Mouse (Mus musculus) c-Kit-positive CD71-positive TER-119-positive erythroid progenitor cells, embryonic 14.5 days (primary cell): ENCODE data around the gene Nprl3.
A peak's percentile ranks its signal among the peaks of the same experiment; 100 is the strongest.

Experiments used
- DNase-seq: peaks from one replicate; pipeline ENCODE4 v3.0.0-alpha.2; 2013; ENCODE audit warnings: low spot score

Gene Nprl3

DNA sequence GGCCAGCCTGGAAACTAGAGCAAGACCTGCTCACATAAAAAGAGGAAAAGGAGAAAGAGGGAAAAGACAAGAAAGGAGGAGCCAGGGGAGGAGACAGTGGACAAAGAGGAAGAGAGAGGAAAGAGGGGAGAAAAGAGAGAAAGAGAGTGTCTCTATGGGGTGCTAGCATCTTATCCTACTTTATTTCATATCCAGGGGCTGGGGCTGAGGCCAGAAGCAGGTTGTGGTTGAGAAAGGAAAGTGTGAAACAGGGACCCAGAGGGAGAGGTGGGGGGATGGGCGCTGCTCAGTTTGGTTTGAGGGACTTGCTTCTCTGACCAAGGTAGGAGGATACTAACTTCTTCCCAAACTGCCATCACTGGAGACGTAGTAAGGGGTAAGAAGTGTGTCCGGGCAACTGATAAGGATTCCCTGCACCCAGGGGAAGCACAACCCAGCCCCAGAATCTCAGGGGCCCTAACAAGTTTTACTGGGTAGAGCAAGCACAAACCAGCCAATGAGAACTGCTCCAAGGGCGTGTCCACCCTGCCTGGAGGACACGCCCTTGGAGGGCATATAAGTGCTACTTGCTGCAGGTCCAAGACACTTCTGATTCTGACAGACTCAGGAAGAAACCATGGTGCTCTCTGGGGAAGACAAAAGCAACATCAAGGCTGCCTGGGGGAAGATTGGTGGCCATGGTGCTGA lies 15.7 kb upstream of the Nprl3 start, which contains the start of gene Hba-a1:
Hba-a1 (plus strand) TSS at position 421 of the 687 bp plus-strand sequence.
- DNase-seq = peak; percentile 71

DNA sequence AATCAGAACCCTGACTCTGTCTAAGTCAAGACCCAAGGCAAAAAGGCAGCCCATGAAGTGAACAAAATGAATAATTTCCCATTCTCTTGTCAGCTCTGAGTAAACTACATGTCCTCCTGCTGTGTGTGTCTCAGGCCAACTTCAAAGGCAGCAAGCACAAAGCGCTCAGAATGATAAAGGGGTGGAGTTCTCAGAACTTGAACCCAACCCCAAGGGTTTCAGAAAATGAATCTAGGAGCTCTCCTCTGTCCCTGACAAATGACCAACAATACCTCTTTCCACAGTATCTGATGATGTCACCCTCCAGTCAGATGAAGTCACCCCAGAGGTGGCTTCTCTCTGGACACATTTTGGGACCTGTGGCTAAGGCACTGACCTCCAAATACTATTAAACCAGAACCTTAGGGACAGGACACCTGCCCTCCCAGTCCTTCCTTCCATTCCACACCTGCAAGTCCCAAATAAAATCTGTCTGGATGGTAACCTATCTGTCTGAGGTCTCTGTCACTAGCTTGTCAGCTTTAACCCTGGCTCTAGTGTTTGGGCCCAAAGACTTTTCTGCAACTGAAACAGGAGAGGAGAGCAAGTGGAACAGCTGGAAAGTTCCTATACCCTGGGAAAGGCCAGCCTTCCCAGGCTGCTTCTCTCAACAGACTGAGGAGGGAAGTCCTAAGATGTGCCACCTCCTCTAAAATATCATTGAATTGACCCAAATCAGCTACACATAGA lies 14.1 kb upstream of the Nprl3 start:
- DNase-seq = no peak

DNA sequence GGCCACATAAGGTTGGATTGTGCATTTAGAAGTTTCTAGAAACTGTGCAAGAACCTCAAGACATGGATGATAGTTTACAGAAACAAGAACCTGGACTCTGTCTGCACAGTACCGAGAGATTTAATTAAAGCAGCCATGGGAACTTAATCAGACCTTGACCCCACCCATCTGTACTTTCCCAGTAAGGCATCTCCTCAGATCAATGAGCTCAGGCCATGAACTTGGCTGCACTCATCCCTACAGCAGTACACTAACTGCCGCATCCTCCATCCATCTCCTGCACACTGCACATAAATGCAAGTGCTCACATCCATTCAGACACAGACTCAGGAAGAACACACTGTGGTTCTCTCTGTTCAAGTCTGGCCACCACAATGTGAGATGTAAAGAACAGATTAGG lies 13.1 kb upstream of the Nprl3 start:
- no peak for DNase-seq

DNA sequence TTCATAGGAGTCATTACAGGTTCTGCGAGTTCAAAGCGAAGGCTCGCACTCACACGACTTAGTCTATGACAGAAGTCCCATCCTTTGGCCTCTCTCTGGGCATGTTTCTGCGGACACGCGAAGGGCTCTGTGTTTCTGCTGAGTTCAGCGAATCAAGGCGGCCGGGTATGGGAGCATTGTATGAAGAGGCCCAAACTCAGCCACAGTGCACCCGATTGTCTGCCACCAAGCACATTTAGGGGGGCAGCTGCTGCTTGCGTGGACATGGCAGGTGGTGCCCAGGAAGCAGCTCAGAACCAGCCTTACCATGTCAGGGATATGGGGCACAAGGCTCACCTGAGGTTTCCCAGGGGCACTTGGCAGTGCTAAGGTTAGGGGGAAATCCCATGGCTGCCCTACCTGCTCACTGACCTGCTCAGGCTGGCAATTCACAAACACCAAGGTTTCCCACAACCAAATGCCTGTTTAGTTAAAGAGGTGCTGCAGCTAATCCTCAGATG lies 11.0 kb upstream of the Nprl3 start:
- no peak for DNase-seq

DNA sequence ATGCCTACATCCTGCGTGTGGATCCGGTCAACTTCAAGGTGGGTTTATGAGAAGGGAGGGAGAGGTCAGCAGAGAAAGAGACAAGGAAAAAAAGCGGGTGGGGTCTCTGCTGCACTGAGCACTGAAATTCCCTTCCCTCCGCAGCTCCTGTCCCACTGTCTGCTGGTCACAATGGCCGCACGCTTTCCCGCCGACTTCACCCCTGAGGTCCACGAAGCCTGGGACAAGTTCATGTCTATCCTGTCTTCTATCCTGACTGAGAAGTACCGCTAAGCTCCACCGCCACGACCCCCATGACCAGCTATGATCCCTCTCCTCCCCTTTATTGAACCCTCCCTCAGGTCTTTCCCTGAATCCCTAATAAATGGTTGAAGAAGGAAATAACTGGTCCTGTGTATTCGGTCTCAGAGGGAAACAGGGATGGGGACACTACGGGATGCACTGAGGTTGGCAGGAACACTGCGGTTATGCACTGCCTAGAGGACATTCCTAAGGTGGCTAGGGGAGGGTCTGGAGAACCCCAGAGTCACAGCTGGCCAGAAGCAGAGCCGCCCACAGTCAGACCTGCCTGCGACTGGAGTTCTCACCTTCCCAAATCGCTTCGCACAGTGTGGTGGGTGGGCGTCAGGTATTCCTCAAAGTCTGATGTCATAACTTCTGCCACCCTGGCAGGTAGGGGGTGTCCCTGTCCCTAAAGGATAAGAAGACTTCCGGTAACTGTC lies 10.4 kb upstream of the Nprl3 start:
- DNase-seq = no peak

DNA sequence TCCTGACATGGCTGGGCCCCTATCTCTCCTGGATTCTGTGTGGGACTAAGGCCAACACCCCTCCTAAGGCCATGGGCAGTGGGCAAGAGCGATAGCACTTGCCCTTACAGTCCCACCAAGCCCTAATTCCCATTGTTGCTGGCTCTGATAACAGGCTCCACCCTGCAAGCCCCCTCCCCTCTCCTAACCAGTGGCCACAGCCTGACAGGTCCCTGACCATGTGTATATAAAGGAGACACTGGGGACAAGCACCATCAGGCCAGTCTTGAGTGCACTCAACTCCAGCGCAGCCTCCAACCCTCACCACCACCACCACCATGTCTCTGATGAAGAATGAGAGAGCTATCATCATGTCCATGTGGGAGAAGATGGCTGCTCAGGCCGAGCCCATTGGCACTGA lies 8.8 kb upstream of the Nprl3 start, which contains the start of gene Hba-x:
Hba-x (plus strand) TSS at position 54 of the 400 bp plus-strand sequence.
- no peak for DNase-seq

DNA sequence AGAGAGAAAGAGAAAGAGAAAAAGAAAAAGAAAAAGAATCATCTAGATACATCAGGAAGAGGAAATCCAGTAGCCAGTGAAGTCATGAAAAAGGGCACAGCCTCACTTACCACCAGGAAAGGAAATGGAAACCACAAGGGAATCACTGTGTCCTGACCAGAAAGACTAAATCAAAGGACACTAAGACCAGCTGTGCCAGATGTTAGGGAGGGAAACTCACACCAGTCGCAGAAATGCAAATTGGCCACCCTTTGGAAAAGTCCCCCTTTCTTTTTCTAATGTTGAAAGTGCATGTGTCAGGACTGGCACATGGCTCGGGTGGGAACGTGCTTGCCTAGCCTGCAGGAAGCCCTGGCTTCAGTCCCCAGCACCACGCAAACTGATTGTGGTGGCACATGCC lies 3.7 kb upstream of the Nprl3 start:
- no peak for DNase-seq

DNA sequence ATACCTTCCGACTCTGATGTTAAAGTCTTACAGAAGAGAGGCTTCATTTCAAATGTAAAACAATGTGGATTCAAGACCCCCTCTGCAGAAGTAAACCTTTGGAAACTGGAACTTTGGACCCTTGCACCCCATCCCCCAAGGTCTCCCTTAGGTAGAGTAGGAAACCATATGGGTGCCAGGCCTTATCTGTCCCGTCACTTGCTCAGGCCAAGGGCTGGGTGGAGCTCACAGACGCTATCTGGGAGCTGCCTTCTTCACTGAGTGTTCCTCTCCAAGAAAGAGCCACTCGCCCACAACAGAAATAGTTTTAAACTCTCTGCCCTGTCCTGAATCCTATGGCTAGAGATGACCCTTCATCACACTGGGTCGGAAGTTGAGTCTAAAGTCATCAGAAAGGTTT lies 1.4 kb upstream of the Nprl3 start:
- peak; percentile 86 for DNase-seq

DNA sequence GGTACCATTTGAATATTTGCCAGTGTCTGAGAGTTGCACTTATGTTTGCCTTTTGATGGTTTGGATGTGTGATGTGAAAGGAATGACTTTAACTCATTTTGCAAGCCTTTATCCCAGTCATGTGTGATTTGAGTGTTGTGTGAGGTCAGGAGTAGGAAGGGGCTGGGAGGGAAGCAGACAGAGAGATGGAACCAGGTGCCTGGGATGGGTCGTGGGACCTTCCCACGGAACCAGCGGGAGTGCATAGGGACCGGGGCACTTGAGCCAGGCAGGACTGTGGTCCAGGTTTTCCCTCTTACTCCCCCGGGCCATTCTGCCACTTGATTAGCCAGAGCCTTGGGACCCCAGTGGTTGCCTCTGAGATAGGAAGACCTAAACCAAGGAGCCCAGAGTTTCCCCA lies 457 bp upstream of the Nprl3 start:
- no peak for DNase-seq

DNA sequence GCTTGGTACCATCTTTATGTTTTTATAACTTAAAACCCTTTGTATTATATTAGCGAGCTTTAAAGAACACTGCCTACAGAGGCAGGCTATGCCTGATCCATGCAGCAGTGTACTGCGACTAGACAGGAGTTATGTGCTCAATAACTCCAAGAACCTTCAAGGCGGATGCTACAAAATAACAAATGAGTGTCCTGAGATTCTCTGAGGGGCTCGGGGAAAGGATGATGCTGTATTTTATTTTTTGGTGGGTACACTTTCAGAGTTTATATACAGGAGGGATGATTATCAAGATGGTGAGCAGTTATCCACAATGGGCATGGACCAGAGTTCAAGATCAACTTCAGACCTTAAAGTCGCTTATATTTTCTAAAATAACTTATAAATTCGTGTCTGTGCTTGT lies 731 bp downstream of the Nprl3 start:
- DNase-seq = no peak

DNA sequence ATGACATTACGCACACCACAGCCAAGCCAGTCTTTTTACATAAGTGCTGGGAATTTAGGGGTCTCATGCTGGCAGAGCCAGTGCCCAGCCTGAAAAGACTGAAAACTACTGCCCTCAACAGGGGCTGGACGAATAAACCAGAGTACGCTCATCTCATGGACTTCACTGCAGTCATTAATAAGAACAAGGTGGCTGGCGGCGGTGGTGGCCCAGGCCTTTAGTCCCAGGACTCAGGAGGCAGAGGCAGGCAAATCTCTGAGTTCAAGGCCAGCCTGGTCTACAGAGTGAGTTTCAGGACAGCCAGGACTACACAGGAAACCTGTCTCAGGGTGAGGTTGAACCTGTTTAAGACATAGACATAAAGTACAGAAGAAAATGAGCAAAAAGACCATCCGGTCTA lies 1.3 kb downstream of the Nprl3 start:
- no peak for DNase-seq

DNA sequence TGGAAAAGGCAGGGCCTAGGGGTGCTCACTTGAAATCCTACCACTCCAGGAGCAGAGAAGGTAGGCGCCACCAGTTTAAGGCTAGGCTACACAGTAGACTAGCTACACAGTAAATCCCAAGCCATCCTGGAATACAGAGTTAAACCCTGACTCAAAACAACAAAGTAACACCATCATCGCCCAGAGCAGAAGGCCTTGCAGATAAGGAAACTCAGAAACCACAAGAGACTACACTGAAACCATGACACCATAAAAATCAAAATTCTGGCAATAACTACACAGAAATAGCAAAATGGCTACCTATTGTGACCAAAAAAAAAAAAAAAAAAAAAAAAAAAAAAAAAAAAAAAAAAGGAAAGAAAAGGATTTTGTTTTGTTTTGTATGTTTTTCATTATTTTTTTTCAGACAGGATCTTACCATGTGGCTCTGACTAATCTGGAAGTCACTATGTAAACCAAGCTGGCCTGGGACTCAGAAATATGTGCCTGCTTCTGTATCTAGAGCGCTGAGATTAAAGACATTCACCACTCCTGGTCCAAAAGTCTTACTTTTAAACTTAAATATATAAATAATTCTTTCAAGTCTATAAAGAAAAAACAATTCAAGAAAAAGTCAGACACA lies 2.3 kb downstream of the Nprl3 start:
- DNase-seq = peak; percentile 80

DNA sequence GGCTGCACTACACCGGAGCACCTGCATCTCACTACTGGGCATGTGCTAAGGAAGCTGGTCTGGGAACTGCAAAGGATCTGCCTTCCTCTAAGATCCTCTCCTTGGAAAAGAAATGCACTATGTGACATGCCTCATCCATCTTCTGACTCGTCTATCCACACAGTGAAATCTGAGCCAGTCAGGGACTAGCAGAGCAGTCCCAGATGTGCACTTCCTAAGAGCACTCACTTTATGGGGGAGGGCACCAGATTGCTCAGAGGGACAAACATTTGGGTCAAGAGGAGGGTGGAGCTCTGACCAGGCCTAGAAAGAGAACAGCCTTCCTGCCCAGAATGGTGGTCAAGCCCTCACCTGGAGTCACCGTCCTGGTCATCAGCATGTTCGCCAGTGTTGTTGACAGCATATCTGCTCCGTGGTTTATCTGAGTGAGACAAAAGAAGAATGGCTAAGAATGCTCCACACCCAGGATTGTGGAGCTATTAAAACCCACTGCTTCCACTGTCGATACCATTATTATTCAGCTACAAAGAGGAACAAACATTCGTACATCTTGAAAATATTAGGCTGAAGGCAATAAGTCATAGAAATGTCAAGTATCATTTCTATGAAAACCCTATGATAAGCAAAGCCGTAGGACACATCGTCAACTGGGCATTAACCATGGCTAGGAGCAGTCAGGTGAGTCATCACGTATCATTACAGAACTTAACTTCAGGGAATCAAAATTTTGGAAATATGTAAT lies 4.7 kb downstream of the Nprl3 start:
- no peak for DNase-seq

DNA sequence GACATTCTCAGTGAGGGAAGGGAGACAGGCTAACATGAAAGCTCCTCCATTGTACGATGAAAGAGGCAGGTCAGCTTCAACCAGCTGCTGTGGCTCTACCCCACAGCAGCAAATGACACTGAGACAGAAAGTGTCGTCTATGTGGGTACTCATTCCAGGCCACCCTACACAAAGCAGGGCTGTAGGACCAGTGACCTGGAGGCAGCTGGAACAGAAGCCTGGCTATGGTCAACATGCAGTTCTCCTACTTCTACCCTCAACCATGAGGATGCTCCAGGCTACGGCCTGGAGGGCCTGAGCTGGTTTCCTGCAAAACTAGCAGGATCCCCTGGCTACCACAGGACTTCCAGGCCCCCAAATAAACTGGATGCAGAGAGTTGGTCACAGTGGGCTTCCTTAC lies 10.9 kb downstream of the Nprl3 start:
- DNase-seq = no peak

DNA sequence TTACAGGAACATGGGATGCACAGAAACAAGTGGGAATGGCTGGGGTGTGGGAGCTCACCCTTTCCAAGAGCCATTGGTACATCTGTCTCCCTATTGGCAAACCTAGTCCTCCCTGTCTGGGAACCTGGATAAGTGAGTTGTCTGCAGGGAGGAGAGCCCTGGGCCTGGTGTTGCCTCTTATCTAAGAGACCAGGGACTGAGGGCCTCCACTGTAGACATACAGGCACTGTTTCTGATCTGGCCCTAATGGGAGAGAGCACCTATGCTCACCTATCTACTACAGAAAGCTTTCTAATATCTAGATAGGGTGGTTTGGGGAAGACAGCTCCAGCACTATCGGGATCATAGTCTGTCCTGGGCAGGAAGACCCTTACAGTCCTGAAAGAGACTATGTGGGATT lies 11.4 kb downstream of the Nprl3 start:
- DNase-seq = peak; percentile 87

DNA sequence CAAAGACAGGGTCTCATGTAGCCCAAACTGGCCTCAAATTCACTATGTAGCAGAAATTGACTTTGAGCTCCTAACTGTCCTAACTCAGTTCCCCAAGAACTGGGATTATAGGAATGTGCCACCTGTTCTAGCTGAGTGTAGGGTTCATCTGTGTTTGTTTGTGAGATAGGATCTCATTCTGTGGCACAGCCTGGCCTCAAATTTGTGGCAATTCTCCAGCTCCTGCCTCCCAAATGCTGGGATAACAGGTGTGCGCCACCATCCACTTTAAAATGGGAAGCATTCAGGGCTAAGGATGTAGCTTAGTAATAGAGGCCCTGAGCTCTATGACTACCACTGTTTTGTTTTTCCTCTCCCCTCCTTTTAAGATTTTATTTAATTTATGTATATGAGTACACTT lies 14.4 kb downstream of the Nprl3 start:
- DNase-seq = no peak

DNA sequence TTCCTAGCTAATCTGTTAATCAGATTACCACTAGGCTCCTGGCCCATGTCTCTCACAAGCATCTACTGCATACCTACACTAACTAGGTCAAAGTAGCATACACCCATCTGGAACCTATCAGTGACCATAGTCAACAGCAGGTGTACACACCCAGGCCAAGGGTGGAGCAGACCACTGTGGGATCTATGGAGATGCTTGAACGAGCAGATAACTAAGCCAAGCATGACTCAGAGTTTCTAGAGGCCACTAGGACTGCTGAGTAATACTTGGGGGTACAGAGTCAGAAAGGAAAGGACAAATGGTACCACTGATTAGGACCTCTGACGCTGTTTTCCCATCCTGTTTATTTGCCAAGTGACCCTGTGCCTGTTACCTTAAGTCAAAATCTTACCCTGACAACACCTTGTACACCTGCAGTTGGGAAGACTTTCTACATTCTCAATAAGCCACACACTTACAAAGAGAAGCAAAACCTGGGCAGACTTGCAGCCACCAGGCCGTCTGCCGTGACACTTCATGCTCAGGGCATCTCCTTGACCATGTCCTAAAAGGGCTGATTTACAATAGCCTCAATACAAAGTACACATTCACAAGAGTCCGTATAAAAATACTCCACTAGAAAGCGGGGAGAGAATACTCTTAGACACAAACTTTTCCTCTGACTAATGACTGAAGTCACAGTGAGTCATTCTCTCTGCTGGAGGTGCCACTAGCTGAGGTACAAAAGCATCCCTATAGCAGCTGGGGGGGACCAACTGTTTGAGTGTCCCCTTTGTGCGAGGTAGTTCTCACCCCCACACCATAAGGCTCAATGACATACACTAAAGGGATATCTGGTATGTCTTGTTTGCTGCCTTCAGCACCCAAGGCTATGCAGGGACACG lies 16.4 kb downstream of the Nprl3 start:
- DNase-seq = peak; percentile 95

DNA sequence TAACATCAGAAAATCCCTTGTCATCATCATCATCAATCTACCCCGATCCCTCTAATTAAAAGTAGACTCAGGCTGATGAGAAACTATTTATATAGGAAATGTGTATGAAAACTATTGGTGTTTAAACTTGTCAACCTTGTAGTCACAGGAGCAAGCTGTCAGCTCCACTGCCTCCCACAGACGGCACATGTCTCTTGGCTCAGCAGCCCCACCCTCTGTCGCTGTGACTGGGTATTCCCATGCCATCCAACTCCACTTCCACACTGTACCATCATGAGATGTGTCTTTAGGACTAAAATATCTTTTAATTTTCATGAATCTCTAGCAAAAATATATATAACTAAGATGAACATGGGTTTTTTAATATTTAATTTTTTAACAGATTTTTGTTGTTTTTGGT lies 19.2 kb downstream of the Nprl3 start:
- no peak for DNase-seq

DNA sequence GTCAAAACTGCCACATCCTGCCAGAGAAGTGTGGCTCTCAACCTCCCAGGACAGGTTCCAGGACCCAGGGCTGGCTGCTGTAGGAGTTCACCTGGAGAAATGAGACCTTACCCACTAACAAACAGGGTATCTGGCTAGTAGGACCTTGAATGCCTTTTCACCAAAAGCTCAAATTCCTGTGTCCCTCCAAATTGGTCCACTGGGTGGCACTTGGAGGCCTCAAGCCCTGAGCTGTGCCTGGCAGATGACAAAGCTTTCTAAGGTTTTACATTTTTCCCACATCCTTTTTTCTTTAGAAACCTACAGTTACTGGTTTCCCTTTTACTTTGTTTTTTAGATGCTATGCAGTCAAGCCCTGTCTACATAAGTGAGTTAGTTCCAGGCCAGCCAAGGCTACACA lies 20.4 kb downstream of the Nprl3 start:
- DNase-seq = peak; percentile 63

DNA sequence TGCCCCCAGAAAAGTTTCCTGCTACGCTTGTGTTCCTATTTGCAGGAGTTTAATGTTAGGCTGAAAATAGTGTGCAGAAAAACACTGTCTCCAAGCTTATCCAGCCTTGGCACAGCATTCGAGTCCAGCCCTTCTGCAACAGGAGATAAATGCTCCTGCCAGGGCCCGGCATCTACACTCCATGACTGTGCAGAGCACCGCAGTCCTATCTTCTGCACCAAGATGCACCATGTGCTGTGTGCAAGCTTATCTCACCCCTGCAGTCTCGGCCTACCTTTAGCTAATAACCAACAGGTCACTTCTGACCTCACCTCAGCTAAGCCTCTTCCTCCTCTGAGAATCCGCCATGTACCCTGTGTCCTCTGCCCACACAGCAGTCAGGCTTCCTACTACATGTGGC lies 21.9 kb downstream of the Nprl3 start:
- DNase-seq = peak; percentile 95

DNA sequence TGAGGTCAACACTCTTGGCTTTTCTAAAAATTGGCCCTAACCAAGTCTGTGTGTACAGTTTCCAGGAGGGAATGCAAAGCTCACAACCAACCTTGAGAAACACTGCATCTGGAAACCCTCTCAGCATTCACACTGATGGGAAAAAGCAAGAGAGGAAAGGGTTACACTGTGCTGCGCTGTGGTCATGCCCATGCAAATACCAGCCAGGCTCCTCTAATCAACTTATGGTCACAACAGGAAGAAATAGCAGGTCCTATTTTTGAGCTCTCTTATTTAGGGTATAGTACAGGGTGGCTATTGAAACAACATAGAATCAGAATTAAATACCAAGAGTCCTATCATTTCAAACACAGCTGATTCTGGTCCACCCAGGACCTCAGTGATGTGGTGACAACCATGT lies 22.9 kb downstream of the Nprl3 start:
- DNase-seq = no peak
